Mouse (Mus musculus) lung, postnatal 0 days (tissue): Measurements from ENCODE around the gene Abcg4.

ENCODE experiments used
- CTCF ChIP-seq: IDR thresholded peaks from 2 replicates; pipeline ENCODE4 v1.5.1; 2016; ENCODE audit warnings: antibody characterized with exemption, mild to moderate bottlenecking
- EP300 ChIP-seq: IDR thresholded peaks from 2 replicates; pipeline ENCODE4 v1.6.1; 2016; ENCODE audit warnings: antibody characterized with exemption, mild to moderate bottlenecking, control low read depth

DNA sequence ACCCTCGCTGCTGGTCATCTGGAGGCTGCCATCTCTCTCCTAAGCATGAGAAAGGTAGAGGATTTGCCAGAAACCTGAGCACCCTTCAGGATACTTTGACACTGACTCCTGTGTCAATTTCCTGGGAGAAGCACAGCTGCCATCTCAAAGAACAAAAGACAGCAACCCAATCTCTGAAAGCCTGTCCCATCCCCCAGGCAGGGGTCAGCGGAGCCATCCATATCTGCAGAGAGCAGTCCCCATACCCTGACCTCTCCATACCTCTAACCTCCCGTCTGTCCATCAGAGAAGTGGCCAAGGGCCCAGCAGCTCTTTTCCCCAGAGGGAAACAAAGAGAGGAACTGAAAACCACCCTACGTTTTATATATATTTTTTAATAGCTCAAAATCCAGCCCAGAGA, 51.8 kb downstream of the Abcg4 start:
- TF ChIP-seq CTCF (no peak), EP300 (no peak)
